Mouse (Mus musculus): Measurements from ENCODE around the gene Ctbp2. TPM values are rescaled to one million over a fixed set of nuclear protein-coding genes. Genes with fewer than 3 reads are reported as not detected.

Gene Ctbp2
- polyA plus RNA-seq, 1 experiment from 2014 or later, result 123 TPM

- 87% methylated on average over 4 of the region's 4 CpGs for whole genome bisulfite sequencing
- H3K36me3 ChIP-seq, result peaks cover 57% of the 10 kb centered on the region
Observed at GRCm38 (mm10) chr7:133047287-133047686, 76.9 kb downstream of the Ctbp2 start.

GRCm38 (mm10) chr7:133044721-133045120, 79.4 kb downstream of the Ctbp2 start:
- H3K27ac ChIP-seq, result no peak overlapping the region

More at GRCm38 (mm10) chr7:133047287-133047686, 76.9 kb downstream of the Ctbp2 start:
- Histone ChIP-seq H3K27ac (no peak overlapping the region), H3K27me3 (ENCODE audit: insufficient read depth, poor library complexity, severe bottlenecking) (no peaks in the 10 kb centered on the region), H3K4me3 (no peak overlapping the region), H3K4me1 (replicated peaks) (peaks cover 19% of the 10 kb centered on the region), H3K9me3 (no peaks in the 10 kb centered on the region)
- DNase-seq (ENCODE audit: low spot score), result no peak

GRCm38 (mm10) chr7:133041784-133042183, 82.4 kb downstream of the Ctbp2 start:
- Histone ChIP-seq H3K4me3 (no peak overlapping the region), H3K27me3 (ENCODE audit: insufficient read depth, poor library complexity, severe bottlenecking) (no peaks in the 10 kb centered on the region), H3K27ac (no peak overlapping the region; the same call in 1 of the 2 replicates), H3K36me3 (peaks cover 34% of the 10 kb centered on the region), H3K9me3 (no peaks in the 10 kb centered on the region), H3K4me1 (replicated peaks) (peaks cover 49% of the 10 kb centered on the region)
- WGBS, result 84% methylated on average over 3 of the region's 3 CpGs
- no peak for DNase-seq (ENCODE audit: low spot score)

More at GRCm38 (mm10) chr7:133044721-133045120, 79.4 kb downstream of the Ctbp2 start:
- Histone ChIP-seq H3K27me3 (ENCODE audit: insufficient read depth, poor library complexity, severe bottlenecking) (no peaks in the 10 kb centered on the region), H3K4me3 (no peak overlapping the region), H3K36me3 (peaks cover 40% of the 10 kb centered on the region), H3K9me3 (no peaks in the 10 kb centered on the region), H3K4me1 (replicated peaks) (peaks cover 40% of the 10 kb centered on the region)
- 85% methylated on average over 4 of the region's 4 CpGs for WGBS
- DNase-seq (ENCODE audit: low spot score), result no peak

GRCm38 (mm10) chr7:133040688-133041345, 83.3 kb downstream of the Ctbp2 start:
- no peaks in the 10 kb centered on the region for H3K9me3 ChIP-seq
- no peak for DNase-seq (ENCODE audit: low spot score)
- H3K36me3 ChIP-seq, result peaks cover 26% of the 10 kb centered on the region
- H3K27ac ChIP-seq, result no peak overlapping the region
- 80% methylated on average over 3 of the region's 3 CpGs for WGBS
- H3K4me3 ChIP-seq, result no peak overlapping the region
- peaks cover 59% of the 10 kb centered on the region for H3K4me1 ChIP-seq (replicated peaks)
- no peaks in the 10 kb centered on the region for H3K27me3 ChIP-seq (ENCODE audit: insufficient read depth, poor library complexity, severe bottlenecking)

GRCm38 (mm10) chr7:133039556-133040255, 84.4 kb downstream of the Ctbp2 start:
- Histone ChIP-seq H3K27ac (peak overlapping the region; percentile 62), H3K27me3 (ENCODE audit: insufficient read depth, poor library complexity, severe bottlenecking) (no peaks in the 10 kb centered on the region), H3K36me3 (peaks cover 17% of the 10 kb centered on the region), H3K4me3 (no peak overlapping the region), H3K4me1 (replicated peaks) (peaks cover 70% of the 10 kb centered on the region), H3K9me3 (no peaks in the 10 kb centered on the region)
- WGBS, result 86% methylated on average over 3 of the region's 3 CpGs
- no peak for DNase-seq (ENCODE audit: low spot score)

- H3K36me3 ChIP-seq, result peaks cover 6% of the 10 kb centered on the region; the same call in 1 of the 2 replicates
- H3K4me1 ChIP-seq (replicated peaks), result peaks cover 91% of the 10 kb centered on the region
- H3K4me3 ChIP-seq, result no peak overlapping the region
- H3K27me3 ChIP-seq (ENCODE audit: insufficient read depth, poor library complexity, severe bottlenecking), result no peaks in the 10 kb centered on the region
- DNase-seq (ENCODE audit: low spot score), result no peak
- H3K9me3 ChIP-seq, result no peaks in the 10 kb centered on the region
- WGBS, result 52% methylated on average over 4 of the region's 4 CpGs
- H3K27ac ChIP-seq, result peak overlapping the region; percentile 68
Observed at GRCm38 (mm10) chr7:133037618-133038017, 86.5 kb downstream of the Ctbp2 start.

GRCm38 (mm10) chr7:133037217-133037616, 86.9 kb downstream of the Ctbp2 start:
- peak; percentile 75 for DNase-seq (ENCODE audit: low spot score)
- Histone ChIP-seq H3K27ac (peak overlapping the region; percentile 68), H3K36me3 (peaks cover 6% of the 10 kb centered on the region; the same call in 1 of the 2 replicates), H3K4me3 (no peak overlapping the region), H3K27me3 (ENCODE audit: insufficient read depth, poor library complexity, severe bottlenecking) (no peaks in the 10 kb centered on the region), H3K4me1 (replicated peaks) (peaks cover 91% of the 10 kb centered on the region), H3K9me3 (no peaks in the 10 kb centered on the region)
- WGBS, result 45% methylated on average over 5 of the region's 5 CpGs

- no peak overlapping the region for H3K4me3 ChIP-seq
- H3K27ac ChIP-seq, result 0 out of 2 replicates have a peak overlapping the region, but pooled peaks have one; percentile 35
- peaks cover 82% of the 10 kb centered on the region for H3K4me1 ChIP-seq (replicated peaks)
- H3K9me3 ChIP-seq, result no peaks in the 10 kb centered on the region
- peaks cover 6% of the 10 kb centered on the region; the same call in 1 of the 2 replicates for H3K36me3 ChIP-seq
- no peak for DNase-seq (ENCODE audit: low spot score)
- no peaks in the 10 kb centered on the region for H3K27me3 ChIP-seq (ENCODE audit: insufficient read depth, poor library complexity, severe bottlenecking)
Observed at GRCm38 (mm10) chr7:133035901-133036300, 88.3 kb downstream of the Ctbp2 start.

GRCm38 (mm10) chr7:133032589-133033203, 91.5 kb downstream of the Ctbp2 start:
- 54% methylated on average over 9 of the region's 9 CpGs for WGBS
- Histone ChIP-seq H3K27me3 (ENCODE audit: insufficient read depth, poor library complexity, severe bottlenecking) (no peaks in the 10 kb centered on the region), H3K4me1 (replicated peaks) (peaks cover 59% of the 10 kb centered on the region), H3K36me3 (peaks cover 22% of the 10 kb centered on the region; the same call in 1 of the 2 replicates), H3K27ac (peak overlapping the region; percentile 80), H3K4me3 (no peak overlapping the region), H3K9me3 (no peaks in the 10 kb centered on the region)
- peak; percentile 67 for DNase-seq (ENCODE audit: low spot score)

GRCm38 (mm10) chr7:133029496-133030047, 94.6 kb downstream of the Ctbp2 start:
- DNase-seq (ENCODE audit: low spot score), result no peak
- peaks cover 54% of the 10 kb centered on the region for H3K4me1 ChIP-seq (replicated peaks)
- H3K9me3 ChIP-seq, result no peaks in the 10 kb centered on the region
- H3K4me3 ChIP-seq, result no peak overlapping the region
- H3K27ac ChIP-seq, result no peak overlapping the region
- no peaks in the 10 kb centered on the region for H3K27me3 ChIP-seq (ENCODE audit: insufficient read depth, poor library complexity, severe bottlenecking)
- 89% methylated on average over 8 of the region's 8 CpGs for WGBS
- peaks cover 26% of the 10 kb centered on the region; the same call in 1 of the 2 replicates for H3K36me3 ChIP-seq

GRCm38 (mm10) chr7:133029004-133029403, 95.2 kb downstream of the Ctbp2 start:
- no peaks in the 10 kb centered on the region for H3K27me3 ChIP-seq (ENCODE audit: insufficient read depth, poor library complexity, severe bottlenecking)
- no peak overlapping the region for H3K27ac ChIP-seq
- WGBS, result 94% methylated on average over 8 of the region's 8 CpGs
- no peak for DNase-seq (ENCODE audit: low spot score)
- peaks cover 28% of the 10 kb centered on the region; the same call in 1 of the 2 replicates for H3K36me3 ChIP-seq
- peaks cover 49% of the 10 kb centered on the region for H3K4me1 ChIP-seq (replicated peaks)
- no peak overlapping the region for H3K4me3 ChIP-seq
- H3K9me3 ChIP-seq, result no peaks in the 10 kb centered on the region

GRCm38 (mm10) chr7:133027930-133028329, 96.2 kb downstream of the Ctbp2 start:
- DNase-seq (ENCODE audit: low spot score), result no peak
- no peak overlapping the region for H3K4me3 ChIP-seq
- peaks cover 34% of the 10 kb centered on the region for H3K36me3 ChIP-seq
- H3K9me3 ChIP-seq, result no peaks in the 10 kb centered on the region
- H3K27ac ChIP-seq, result no peak overlapping the region
- WGBS, result 92% methylated on average over 4 of the region's 4 CpGs
- no peaks in the 10 kb centered on the region for H3K27me3 ChIP-seq (ENCODE audit: insufficient read depth, poor library complexity, severe bottlenecking)
- peaks cover 38% of the 10 kb centered on the region for H3K4me1 ChIP-seq (replicated peaks)

All from hindbrain, embryonic 10.5 days (tissue).